Mouse (Mus musculus) forebrain, embryonic 12.5 days (tissue): ENCODE measurements around the gene Slc36a3. TPM values are rescaled to one million over a fixed set of nuclear protein-coding genes. Genes with fewer than 3 reads are reported as not detected.
"Not testable (repeated sequence)": the region's sequence is repeated elsewhere in the genome, so short reads cannot be mapped to it uniquely, and the experiment has no call there.

Experiments
- ATAC-seq: fragments of 200-750 bp; cut with Nextera tagmentation; 2 replicates; pipeline ENCODE4 v1.8.0; 2017; ENCODE audit warnings: moderate TSS enrichment; ENCODE audit not compliant: low FRiP score
- H3K27ac ChIP-seq: fragments of 300-500 bp; sonication (generic); 2 replicates; pipeline ENCODE4 v1.5.1; 2016; ENCODE audit warnings: mild to moderate bottlenecking
- H3K27me3 ChIP-seq: fragments of 300-500 bp; sonication (generic); 2 replicates; pipeline ENCODE4 v1.6.1; 2016; ENCODE audit warnings: mild to moderate bottlenecking
- H3K36me3 ChIP-seq: fragments of 300-500 bp; sonication (generic); replicated peaks from 2 replicates; pipeline ENCODE4 v1.6.1; 2016; ENCODE audit warnings: mild to moderate bottlenecking
- H3K4me1 ChIP-seq: fragments of 300-500 bp; sonication (generic); 2 replicates; pipeline ENCODE4 v1.6.1; 2016
- H3K4me2 ChIP-seq: fragments of 300-500 bp; sonication (generic); 2 replicates; pipeline ENCODE4 v1.6.1; 2016; ENCODE audit warnings: mild to moderate bottlenecking, moderate library complexity
- H3K4me3 ChIP-seq: fragments of 300-500 bp; sonication (generic); replicated peaks from 2 replicates; pipeline ENCODE4 v1.5.1; 2016; ENCODE audit warnings: mild to moderate bottlenecking
- H3K9ac ChIP-seq: fragments of 300-500 bp; sonication (generic); 2 replicates; pipeline ENCODE4 v1.6.1; 2016; ENCODE audit warnings: mild to moderate bottlenecking
- H3K9me3 ChIP-seq: fragments of 300-500 bp; sonication (generic); 2 replicates; pipeline ENCODE4 v1.6.1; 2016
- WGBS: fragments of 180-500 bp; shearing (Covaris S2); methylation state at CpG from one replicate; pipeline ENCODE4 v1.1.7; 2016; 5-methylcytosine and 5-hydroxymethylcytosine counted together
- polyA plus RNA-seq: library from polyadenylated mRNA; unstranded; fragments of >200 nt; fragmentation: Nextera tagmentation; extraction: Ambion mirVana; gene quantifications from 2 replicates; pipeline ENCODE4 v1.2.1, GENCODE M21; 2016

The Slc36a3 gene
- polyA plus RNA-seq, 1 experiment from 2014 or later: not detected

DNA sequence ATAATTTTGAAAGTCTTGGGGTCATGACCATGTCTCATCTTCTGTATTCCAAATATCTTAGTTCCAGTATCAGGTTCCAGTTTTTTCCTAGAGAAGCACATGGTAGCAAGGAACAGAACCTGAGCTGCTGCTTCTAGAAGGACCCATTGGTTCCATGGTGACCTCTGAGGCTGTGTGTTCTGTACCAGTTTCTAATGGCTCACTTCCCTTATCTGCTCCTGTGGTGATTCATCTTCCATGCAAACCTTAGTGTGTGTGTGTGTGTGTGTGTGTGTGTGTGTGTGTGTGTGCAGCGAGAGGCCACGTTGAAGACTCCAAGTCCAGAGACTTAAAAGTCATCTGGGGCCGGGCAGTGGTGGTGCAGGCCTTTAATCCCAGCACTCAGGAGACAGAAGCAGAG, 35.5 kb downstream of the Slc36a3 start:
- Histone ChIP-seq H3K4me2 (no peak overlapping the region), H3K4me1 (no peaks in the 10 kb centered on the region), H3K27ac (no peak overlapping the region), H3K9me3 (peaks cover 5% of the 10 kb centered on the region; the same call in 1 of the 2 replicates), H3K27me3 (no peaks in the 10 kb centered on the region), H3K9ac (no peak overlapping the region), H3K4me3 (no peak overlapping the region), H3K36me3 (no peaks in the 10 kb centered on the region)
- WGBS: 89% methylated on average over 3 of the region's 3 CpGs
- no peak for ATAC-seq

GRCm38 (mm10) chr11:55114291-55114690, 37.2 kb downstream of the Slc36a3 start:
- no peaks in the 10 kb centered on the region for H3K36me3 ChIP-seq
- ATAC-seq: no peak
- no peaks in the 10 kb centered on the region for H3K9me3 ChIP-seq
- no peaks in the 10 kb centered on the region for H3K27me3 ChIP-seq
- no peaks in the 10 kb centered on the region for H3K4me1 ChIP-seq
- H3K4me2 ChIP-seq: no peak overlapping the region
- no peak overlapping the region for H3K27ac ChIP-seq
- WGBS: 87% methylated on average over 2 of the region's 2 CpGs
- no peak overlapping the region for H3K9ac ChIP-seq
- no peak overlapping the region for H3K4me3 ChIP-seq

DNA sequence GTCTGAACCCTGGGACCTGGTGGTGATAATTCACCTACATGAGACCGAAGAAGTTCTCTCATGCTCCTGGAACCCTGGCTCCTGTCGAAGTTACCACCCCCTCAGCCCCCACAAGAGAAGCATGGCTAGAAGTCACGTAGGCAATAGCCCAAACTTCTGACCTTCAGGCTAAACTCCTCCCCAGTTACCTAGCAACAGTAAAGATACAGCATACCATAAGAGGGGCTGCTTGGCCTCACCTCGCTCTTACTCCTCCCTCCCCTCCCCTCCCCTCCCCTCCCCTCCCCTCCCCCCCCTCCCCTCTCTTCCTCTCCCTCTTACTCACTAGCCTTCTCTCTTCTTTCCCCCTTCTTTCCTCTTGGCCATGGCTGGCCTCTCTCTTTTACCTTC, 37.7 kb downstream of the Slc36a3 start:
- not testable (repeated sequence) for H3K36me3 ChIP-seq, H3K27me3 ChIP-seq, H3K9ac ChIP-seq, ATAC-seq, H3K4me3 ChIP-seq, H3K9me3 ChIP-seq, H3K27ac ChIP-seq, H3K4me2 ChIP-seq, H3K4me1 ChIP-seq
- WGBS: 58% methylated on average over 4 of the region's 4 CpGs

DNA sequence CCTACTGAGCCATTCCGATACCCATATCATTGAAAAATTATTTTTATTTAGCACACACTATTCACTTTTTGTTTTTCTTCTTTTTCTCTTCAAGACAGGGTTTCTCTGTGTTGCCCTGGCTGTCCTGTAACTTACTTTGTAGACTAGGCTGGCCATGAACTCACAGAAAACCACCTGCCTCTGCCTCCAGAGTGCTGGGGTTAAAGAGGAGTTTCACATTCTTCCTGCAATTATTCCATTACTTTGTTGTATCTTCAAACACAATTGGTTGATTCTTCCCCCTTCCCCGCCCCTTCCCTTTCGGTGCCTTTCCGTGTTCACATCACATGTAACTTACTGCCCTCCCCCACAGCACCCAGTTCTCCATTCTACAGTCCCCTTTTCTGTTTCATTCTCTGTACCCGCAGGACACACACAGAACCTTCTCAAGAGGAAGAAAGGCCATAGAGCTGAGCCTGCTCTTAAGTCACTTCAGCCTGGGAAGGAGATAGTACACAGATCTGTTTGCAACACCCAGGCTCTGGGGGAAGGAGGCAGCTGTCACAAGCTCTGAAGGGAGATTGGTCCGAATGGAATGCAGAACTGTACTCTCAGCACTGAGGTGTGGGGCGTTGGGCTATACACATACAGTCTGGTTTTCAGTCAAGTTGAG, 38.2 kb downstream of the Slc36a3 start:
- Histone ChIP-seq H3K27ac (no peak overlapping the region), H3K36me3 (no peaks in the 10 kb centered on the region), H3K4me2 (no peak overlapping the region), H3K27me3 (no peaks in the 10 kb centered on the region), H3K4me1 (no peaks in the 10 kb centered on the region), H3K4me3 (no peak overlapping the region), H3K9ac (no peak overlapping the region), H3K9me3 (no peaks in the 10 kb centered on the region)
- no peak for ATAC-seq
- WGBS: 66% methylated on average over 7 of the region's 7 CpGs

GRCm38 (mm10) chr11:55110566-55111169, 40.8 kb downstream of the Slc36a3 start:
- no peak overlapping the region for H3K4me3 ChIP-seq
- no peak overlapping the region for H3K27ac ChIP-seq
- ATAC-seq: no peak
- 76% methylated on average over 7 of the region's 7 CpGs for WGBS
- H3K4me2 ChIP-seq: no peak overlapping the region
- H3K27me3 ChIP-seq: no peaks in the 10 kb centered on the region
- H3K9me3 ChIP-seq: no peaks in the 10 kb centered on the region
- no peaks in the 10 kb centered on the region for H3K36me3 ChIP-seq
- H3K4me1 ChIP-seq: no peaks in the 10 kb centered on the region
- H3K9ac ChIP-seq: no peak overlapping the region

- no peaks in the 10 kb centered on the region for H3K27me3 ChIP-seq
- ATAC-seq: no peak
- H3K4me2 ChIP-seq: no peak overlapping the region
- H3K4me3 ChIP-seq: no peak overlapping the region
- H3K36me3 ChIP-seq: no peaks in the 10 kb centered on the region
- H3K9me3 ChIP-seq: no peaks in the 10 kb centered on the region
- H3K27ac ChIP-seq: no peak overlapping the region
- WGBS: 95% methylated on average over 7 of the region's 7 CpGs
- no peak overlapping the region for H3K9ac ChIP-seq
- no peaks in the 10 kb centered on the region for H3K4me1 ChIP-seq
Measured at GRCm38 (mm10) chr11:55109521-55110300, 41.8 kb downstream of the Slc36a3 start.

DNA sequence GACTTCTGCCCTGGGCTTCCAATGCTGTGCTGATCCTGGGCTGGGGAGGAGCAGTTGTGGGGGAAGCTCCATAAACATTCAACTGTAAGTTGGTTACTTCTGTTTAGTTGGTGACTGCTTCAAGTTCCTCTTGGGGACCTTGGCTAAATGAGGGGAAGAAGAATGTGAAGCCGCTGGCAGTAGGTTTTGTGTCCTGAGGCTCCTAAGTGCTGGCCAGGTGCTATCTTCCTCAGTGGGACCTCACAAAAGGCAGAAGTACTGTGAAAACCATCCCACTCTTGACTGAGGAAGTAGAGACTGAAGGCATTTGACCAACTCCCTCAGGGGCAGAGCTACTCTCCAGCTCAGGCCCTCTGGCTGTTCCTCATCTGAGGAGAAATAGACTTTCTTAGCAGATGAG, 44.9 kb downstream of the Slc36a3 start:
- H3K27me3 ChIP-seq: no peaks in the 10 kb centered on the region
- no peak overlapping the region for H3K27ac ChIP-seq
- peaks cover 4% of the 10 kb centered on the region; the same call in 1 of the 2 replicates for H3K4me1 ChIP-seq
- no peaks in the 10 kb centered on the region for H3K9me3 ChIP-seq
- no peak overlapping the region for H3K4me2 ChIP-seq
- H3K4me3 ChIP-seq: no peak overlapping the region
- no peak for ATAC-seq
- H3K9ac ChIP-seq: no peak overlapping the region
- WGBS: 95% methylated on average over 1 of the region's 1 CpGs
- no peaks in the 10 kb centered on the region for H3K36me3 ChIP-seq

GRCm38 (mm10) chr11:55105389-55105788, 46.1 kb downstream of the Slc36a3 start:
- no peaks in the 10 kb centered on the region for H3K9me3 ChIP-seq

GRCm38 (mm10) chr11:55103229-55103628, 48.3 kb downstream of the Slc36a3 start:
- peaks cover 16% of the 10 kb centered on the region for H3K4me1 ChIP-seq
- 86% methylated on average over 3 of the region's 3 CpGs for WGBS
- no peak overlapping the region for H3K27ac ChIP-seq

More at GRCm38 (mm10) chr11:55105389-55105788, 46.1 kb downstream of the Slc36a3 start:
- WGBS: 82% methylated on average over 4 of the region's 4 CpGs
- Histone ChIP-seq H3K27me3 (no peaks in the 10 kb centered on the region), H3K27ac (no peak overlapping the region), H3K9ac (no peak overlapping the region), H3K36me3 (no peaks in the 10 kb centered on the region), H3K4me3 (no peak overlapping the region), H3K4me1 (peaks cover 4% of the 10 kb centered on the region; the same call in 1 of the 2 replicates), H3K4me2 (no peak overlapping the region)
- ATAC-seq: no peak

DNA sequence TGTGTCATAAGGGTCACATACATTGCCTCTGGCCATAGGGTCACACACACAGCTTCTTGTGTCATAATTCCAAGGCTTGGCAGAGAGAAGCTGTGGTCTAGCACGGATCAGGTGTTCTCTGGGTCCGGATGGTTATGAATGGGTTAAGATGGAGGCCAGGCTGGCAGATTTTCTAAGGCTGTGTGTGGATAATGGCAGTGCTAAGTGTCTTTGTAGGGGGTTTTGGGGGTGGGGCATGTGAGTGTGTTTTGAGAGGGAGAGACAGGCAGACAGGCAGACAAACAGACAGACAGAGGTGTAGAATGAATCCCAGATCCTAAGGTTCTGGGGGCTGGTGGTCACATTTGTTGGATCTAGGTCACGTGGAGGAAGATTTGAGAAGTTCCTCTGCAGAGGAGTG, 49.5 kb downstream of the Slc36a3 start:
- ATAC-seq: no peak
- WGBS: 91% methylated on average over 3 of the region's 3 CpGs

More at GRCm38 (mm10) chr11:55103229-55103628, 48.3 kb downstream of the Slc36a3 start:
- Histone ChIP-seq H3K9ac (no peak overlapping the region), H3K4me2 (no peak overlapping the region), H3K27me3 (no peaks in the 10 kb centered on the region), H3K36me3 (no peaks in the 10 kb centered on the region), H3K9me3 (no peaks in the 10 kb centered on the region), H3K4me3 (no peak overlapping the region)
- no peak for ATAC-seq

GRCm38 (mm10) chr11:55099868-55100267, 51.6 kb downstream of the Slc36a3 start:
- H3K9me3 ChIP-seq: no peaks in the 10 kb centered on the region
- no peak overlapping the region for H3K9ac ChIP-seq
- no peak overlapping the region for H3K4me3 ChIP-seq
- no peak overlapping the region for H3K27ac ChIP-seq
- no peak for ATAC-seq
- 29% methylated on average over 4 of the region's 4 CpGs for WGBS
- peaks cover 22% of the 10 kb centered on the region for H3K4me1 ChIP-seq
- no peaks in the 10 kb centered on the region for H3K36me3 ChIP-seq
- no peak overlapping the region for H3K4me2 ChIP-seq
- no peaks in the 10 kb centered on the region for H3K27me3 ChIP-seq

More for the DNA sequence above, 49.5 kb downstream of the Slc36a3 start:
- no peak overlapping the region for H3K9ac ChIP-seq
- no peak overlapping the region for H3K27ac ChIP-seq
- H3K4me2 ChIP-seq: no peak overlapping the region
- H3K27me3 ChIP-seq: no peaks in the 10 kb centered on the region
- peaks cover 22% of the 10 kb centered on the region for H3K4me1 ChIP-seq
- no peaks in the 10 kb centered on the region for H3K9me3 ChIP-seq
- H3K4me3 ChIP-seq: no peak overlapping the region
- H3K36me3 ChIP-seq: no peaks in the 10 kb centered on the region

DNA sequence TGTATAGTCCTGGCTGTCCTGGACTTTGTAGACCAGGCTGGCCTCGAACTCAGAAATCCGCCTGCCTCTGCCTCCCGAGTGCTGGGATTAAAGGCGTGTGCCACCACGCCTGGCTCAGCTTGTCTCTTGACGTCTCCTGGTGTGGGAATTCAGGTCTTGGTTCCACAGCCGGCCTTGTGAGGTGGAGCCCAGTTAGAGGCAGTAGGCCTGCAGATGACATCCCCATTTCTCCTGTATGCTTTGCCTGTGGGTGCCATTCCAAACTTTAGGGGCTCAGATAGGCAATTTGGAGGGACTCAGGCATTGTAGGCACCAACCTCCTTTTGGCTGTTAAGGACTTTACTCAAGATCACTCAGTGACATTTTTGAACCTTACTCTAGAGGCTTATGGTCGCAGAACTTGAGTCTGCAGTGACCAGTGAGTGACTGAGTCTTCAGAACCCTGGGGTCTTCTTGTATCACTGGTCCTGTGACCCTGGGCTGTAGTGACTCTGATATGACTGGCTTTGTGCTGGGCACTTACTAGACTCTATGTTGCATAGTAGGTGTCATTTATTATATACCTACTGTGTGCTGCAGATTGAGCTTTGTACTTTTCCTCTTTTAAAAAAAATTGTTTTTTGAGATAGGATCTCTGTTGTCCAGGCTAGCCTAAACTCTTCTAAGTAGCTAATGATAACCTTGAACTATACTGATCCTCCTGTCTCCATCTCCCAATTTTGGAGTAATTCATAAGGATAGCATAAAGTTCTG, 52.3 kb downstream of the Slc36a3 start:
- H3K27me3 ChIP-seq: no peaks in the 10 kb centered on the region
- H3K4me1 ChIP-seq: peaks cover 22% of the 10 kb centered on the region
- H3K4me2 ChIP-seq: no peak overlapping the region
- ATAC-seq: no peak
- no peak overlapping the region for H3K27ac ChIP-seq
- no peaks in the 10 kb centered on the region for H3K9me3 ChIP-seq
- no peak overlapping the region for H3K4me3 ChIP-seq
- WGBS: 94% methylated on average over 8 of the region's 8 CpGs
- no peak overlapping the region for H3K9ac ChIP-seq
- no peaks in the 10 kb centered on the region for H3K36me3 ChIP-seq
